Mouse (Mus musculus): ENCODE measurements at regions not wholly inside any gene's neighbourhood (a gene's known extent, or its start where the extent isn't known, plus 50 kb on each side); places are given as distances from the start of the nearest gene placed in this dataset.

DNA sequence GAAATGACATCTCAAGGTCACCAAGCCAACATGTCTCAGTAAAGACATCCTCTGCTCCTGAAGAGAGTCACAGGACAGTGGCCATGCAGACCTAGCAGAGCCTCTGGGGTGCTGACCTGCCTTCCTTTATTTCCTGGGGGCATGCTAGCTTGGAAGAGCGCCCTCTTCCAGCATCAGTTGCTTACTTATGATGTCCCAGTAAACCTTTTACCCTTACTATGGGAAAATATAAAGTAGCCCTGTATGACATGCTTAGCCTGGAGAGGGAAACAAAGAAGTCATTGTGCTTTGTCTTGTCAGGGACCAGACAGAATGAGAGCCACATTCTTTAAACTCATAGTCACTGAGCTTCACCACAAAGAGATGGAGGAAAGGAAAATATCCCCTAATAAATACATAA, 82.9 kb downstream of the Postn start:
- no peaks in the 10 kb centered on the region for H3K27me3 ChIP-seq (ENCODE audit: control insufficient read depth, insufficient read depth, low read length)
- ATAC-seq (replicated peaks; ENCODE audit: insufficient number of reproducible peaks, low FRiP score, low TSS enrichment, low read depth) (no peak), DNase-seq (ENCODE audit: low spot score) (no peak)
- H3K4me2 ChIP-seq (ENCODE audit: low read depth, low read length) = no peak overlapping the region
- WGBS = 37% methylated on average over 1 of the region's 1 CpGs
- H3K27ac ChIP-seq (replicated peaks; ENCODE audit: low read depth, low read length) = no peak overlapping the region
- no peaks in the 10 kb centered on the region for H3K4me1 ChIP-seq (ENCODE audit: control insufficient read depth, insufficient read depth, low read length)
- no peaks in the 10 kb centered on the region for H3K9me3 ChIP-seq (replicated peaks; ENCODE audit: control insufficient read depth, low read length)
- H3K9ac ChIP-seq (replicated peaks; ENCODE audit: low read length) = no peak overlapping the region
- no peak overlapping the region for H3K4me3 ChIP-seq (ENCODE audit: low read depth, low read length)
- H3K36me3 ChIP-seq (replicated peaks; ENCODE audit: control insufficient read depth, insufficient read depth, low read depth, low read length) = no peaks in the 10 kb centered on the region

DNA sequence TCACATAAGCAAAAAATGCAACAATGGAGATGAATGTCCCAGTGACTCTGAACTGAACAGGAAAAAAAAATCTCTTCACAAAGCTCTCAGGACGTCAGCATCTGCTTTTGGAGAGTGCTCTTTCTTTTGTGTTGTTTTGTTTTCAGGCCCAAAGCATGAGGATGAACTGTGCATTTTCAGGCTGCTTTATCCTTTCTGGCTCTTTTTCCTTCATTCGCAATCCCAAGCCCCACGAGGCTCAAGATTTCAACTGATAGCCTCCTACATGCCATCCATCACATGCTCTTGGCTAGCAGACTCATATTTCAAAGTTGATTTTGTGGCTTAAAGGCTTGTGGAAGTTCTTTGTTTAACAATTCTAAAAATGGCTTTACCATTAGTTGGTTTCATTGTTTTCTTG, 86.0 kb downstream of the Postn start:
- WGBS = 47% methylated on average over 3 of the region's 3 CpGs
- no peak overlapping the region for H3K4me3 ChIP-seq (ENCODE audit: low read depth, low read length)
- no peak for DNase-seq (ENCODE audit: low spot score)
- H3K27ac ChIP-seq (replicated peaks; ENCODE audit: low read depth, low read length) = no peak overlapping the region
- H3K9ac ChIP-seq (replicated peaks; ENCODE audit: low read length) = no peak overlapping the region
- no peak overlapping the region for H3K4me2 ChIP-seq (ENCODE audit: low read depth, low read length)
- no peak for ATAC-seq (replicated peaks; ENCODE audit: insufficient number of reproducible peaks, low FRiP score, low TSS enrichment, low read depth)
- no peaks in the 10 kb centered on the region for H3K27me3 ChIP-seq (ENCODE audit: control insufficient read depth, insufficient read depth, low read length)
- no peaks in the 10 kb centered on the region for H3K9me3 ChIP-seq (replicated peaks; ENCODE audit: control insufficient read depth, low read length)
- no peaks in the 10 kb centered on the region for H3K4me1 ChIP-seq (ENCODE audit: control insufficient read depth, insufficient read depth, low read length)
- H3K36me3 ChIP-seq (replicated peaks; ENCODE audit: control insufficient read depth, insufficient read depth, low read depth, low read length) = no peaks in the 10 kb centered on the region

DNA sequence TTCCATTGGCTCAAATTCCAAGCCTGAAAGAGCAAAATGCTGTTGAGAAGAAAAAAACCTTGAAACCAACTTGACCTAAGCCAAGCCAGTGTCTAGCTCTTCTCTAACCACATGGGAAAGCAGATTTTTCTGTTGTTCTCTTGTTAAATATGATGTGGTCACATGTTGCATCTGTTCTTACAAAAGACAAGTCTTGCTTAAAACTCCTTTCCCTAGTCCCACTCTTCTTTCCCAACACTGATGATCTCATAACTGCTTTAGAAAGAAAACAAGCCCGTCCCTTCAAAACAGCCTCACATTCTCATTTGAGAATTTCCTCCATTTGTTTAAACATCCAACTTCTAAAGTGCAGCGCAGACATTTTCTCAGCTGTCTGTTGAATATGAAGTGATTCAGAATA, 96.5 kb downstream of the Postn start:
- H3K27ac ChIP-seq (replicated peaks; ENCODE audit: low read depth, low read length) = no peak overlapping the region
- WGBS = 85% methylated on average over 2 of the region's 2 CpGs
- no peaks in the 10 kb centered on the region for H3K27me3 ChIP-seq (ENCODE audit: control insufficient read depth, insufficient read depth, low read length)
- no peaks in the 10 kb centered on the region for H3K36me3 ChIP-seq (replicated peaks; ENCODE audit: control insufficient read depth, insufficient read depth, low read depth, low read length)
- DNase-seq (ENCODE audit: low spot score) (no peak), ATAC-seq (replicated peaks; ENCODE audit: insufficient number of reproducible peaks, low FRiP score, low TSS enrichment, low read depth) (no peak)
- no peak overlapping the region for H3K9ac ChIP-seq (replicated peaks; ENCODE audit: low read length)
- H3K9me3 ChIP-seq (replicated peaks; ENCODE audit: control insufficient read depth, low read length) = no peaks in the 10 kb centered on the region
- no peak overlapping the region for H3K4me2 ChIP-seq (ENCODE audit: low read depth, low read length)
- no peaks in the 10 kb centered on the region for H3K4me1 ChIP-seq (ENCODE audit: control insufficient read depth, insufficient read depth, low read length)
- H3K4me3 ChIP-seq (ENCODE audit: low read depth, low read length) = no peak overlapping the region

DNA sequence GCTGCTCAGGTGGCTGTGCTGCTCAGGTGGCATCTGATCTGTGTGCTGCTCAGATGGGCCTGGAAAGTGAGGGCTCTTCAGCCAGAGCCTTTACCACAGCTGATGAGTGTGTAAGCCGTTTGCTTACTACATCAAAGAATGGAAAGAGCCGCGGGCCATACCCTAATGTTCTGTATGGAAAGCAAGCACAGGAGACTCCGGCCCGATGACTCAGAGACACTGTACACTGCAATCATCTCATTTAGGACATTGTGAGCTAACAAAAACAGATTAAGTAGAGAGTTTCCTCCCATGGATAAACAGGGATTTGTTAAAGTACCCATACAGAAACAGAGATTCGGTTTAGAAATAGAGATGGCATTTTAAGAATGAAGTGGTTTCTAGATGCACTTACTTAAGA, 100.5 kb downstream of the Postn start:
- Histone ChIP-seq H3K4me3 (ENCODE audit: low read depth, low read length) (no peak overlapping the region), H3K4me1 (ENCODE audit: control insufficient read depth, insufficient read depth, low read length) (no peaks in the 10 kb centered on the region), H3K9ac (replicated peaks; ENCODE audit: low read length) (no peak overlapping the region), H3K4me2 (ENCODE audit: low read depth, low read length) (no peak overlapping the region), H3K36me3 (replicated peaks; ENCODE audit: control insufficient read depth, insufficient read depth, low read depth, low read length) (no peaks in the 10 kb centered on the region), H3K27ac (replicated peaks; ENCODE audit: low read depth, low read length) (no peak overlapping the region), H3K9me3 (replicated peaks; ENCODE audit: control insufficient read depth, low read length) (no peaks in the 10 kb centered on the region), H3K27me3 (ENCODE audit: control insufficient read depth, insufficient read depth, low read length) (no peaks in the 10 kb centered on the region)
- ATAC-seq (replicated peaks; ENCODE audit: insufficient number of reproducible peaks, low FRiP score, low TSS enrichment, low read depth) = no peak
- 90% methylated on average over 6 of the region's 6 CpGs for WGBS
- DNase-seq (ENCODE audit: low spot score) = no peak

DNA sequence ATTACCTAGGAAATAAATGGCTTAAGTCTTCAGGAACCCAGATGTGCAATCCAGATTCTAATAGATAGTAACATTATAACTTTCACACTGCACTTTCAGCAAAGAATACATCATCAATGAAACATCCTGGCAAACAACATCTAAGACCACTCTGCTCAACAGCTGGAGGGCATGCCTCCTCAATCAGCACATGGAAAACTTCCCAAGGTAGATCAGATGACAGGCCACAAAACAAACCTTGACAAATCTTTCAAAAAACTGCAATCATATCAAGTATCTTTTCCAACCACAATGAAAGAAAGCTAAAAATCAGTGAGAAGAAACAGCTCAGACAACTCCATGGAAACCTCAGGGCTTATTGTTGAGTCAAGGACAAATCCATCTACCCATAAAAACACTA, 105.2 kb downstream of the Postn start:
- Histone ChIP-seq H3K4me1 (ENCODE audit: control insufficient read depth, insufficient read depth, low read length) (no peaks in the 10 kb centered on the region), H3K36me3 (replicated peaks; ENCODE audit: control insufficient read depth, insufficient read depth, low read depth, low read length) (no peaks in the 10 kb centered on the region), H3K9me3 (replicated peaks; ENCODE audit: control insufficient read depth, low read length) (no peaks in the 10 kb centered on the region), H3K4me2 (ENCODE audit: low read depth, low read length) (no peak overlapping the region), H3K27ac (replicated peaks; ENCODE audit: low read depth, low read length) (no peak overlapping the region), H3K27me3 (ENCODE audit: control insufficient read depth, insufficient read depth, low read length) (no peaks in the 10 kb centered on the region), H3K9ac (replicated peaks; ENCODE audit: low read length) (no peak overlapping the region), H3K4me3 (ENCODE audit: low read depth, low read length) (no peak overlapping the region)
- DNase-seq (ENCODE audit: low spot score) (no peak), ATAC-seq (replicated peaks; ENCODE audit: insufficient number of reproducible peaks, low FRiP score, low TSS enrichment, low read depth) (no peak)

DNA sequence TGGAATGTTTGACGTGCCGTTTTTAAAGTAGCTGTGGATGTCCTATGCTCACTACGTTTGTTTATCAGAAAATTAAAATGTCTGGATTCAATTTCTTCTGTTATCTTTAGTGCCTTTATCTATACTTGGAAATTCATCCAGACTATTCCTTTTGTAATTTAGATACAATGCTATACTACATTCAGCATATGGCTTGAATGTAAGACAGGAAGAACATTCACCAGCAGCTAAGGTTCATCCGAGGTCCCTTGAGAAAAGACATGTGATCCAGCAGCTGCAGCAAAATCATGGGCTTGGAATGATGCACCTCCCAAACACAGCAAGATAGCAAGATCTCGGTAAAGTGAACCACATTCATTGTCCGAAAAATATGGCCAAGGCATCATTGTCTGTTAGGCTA, 113.3 kb downstream of the Postn start:
- Histone ChIP-seq H3K27ac (replicated peaks; ENCODE audit: low read depth, low read length) (no peak overlapping the region), H3K27me3 (ENCODE audit: control insufficient read depth, insufficient read depth, low read length) (no peaks in the 10 kb centered on the region), H3K9ac (replicated peaks; ENCODE audit: low read length) (no peak overlapping the region), H3K4me1 (ENCODE audit: control insufficient read depth, insufficient read depth, low read length) (no peaks in the 10 kb centered on the region), H3K9me3 (replicated peaks; ENCODE audit: control insufficient read depth, low read length) (no peaks in the 10 kb centered on the region), H3K36me3 (replicated peaks; ENCODE audit: control insufficient read depth, insufficient read depth, low read depth, low read length) (no peaks in the 10 kb centered on the region), H3K4me2 (ENCODE audit: low read depth, low read length) (no peak overlapping the region), H3K4me3 (ENCODE audit: low read depth, low read length) (no peak overlapping the region)
- WGBS = 84% methylated on average over 6 of the region's 6 CpGs
- no peak for DNase-seq (ENCODE audit: low spot score)
- no peak for ATAC-seq (replicated peaks; ENCODE audit: insufficient number of reproducible peaks, low FRiP score, low TSS enrichment, low read depth)

DNA sequence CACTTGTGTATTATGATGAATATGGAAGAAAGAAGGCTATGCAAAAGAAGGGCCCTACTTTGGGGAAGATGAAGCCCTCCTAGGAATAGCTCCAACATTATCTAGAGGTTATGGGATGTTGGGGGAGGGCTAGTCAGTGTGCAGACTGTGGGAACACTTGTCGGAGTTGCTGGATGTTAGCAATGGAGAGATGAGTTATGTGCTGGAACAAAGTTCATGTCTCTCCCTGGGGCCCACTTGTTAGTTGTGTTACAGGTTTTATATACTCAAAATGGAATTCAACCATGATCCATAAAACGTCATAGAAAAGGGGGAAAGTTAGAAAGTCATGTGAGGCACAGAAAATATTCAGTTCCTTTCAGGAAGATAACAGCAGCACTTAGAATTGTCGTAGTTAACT, 115.0 kb downstream of the Postn start:
- ATAC-seq (replicated peaks; ENCODE audit: insufficient number of reproducible peaks, low FRiP score, low TSS enrichment, low read depth) = no peak
- WGBS = 74% methylated on average over 3 of the region's 3 CpGs
- H3K27ac ChIP-seq (replicated peaks; ENCODE audit: low read depth, low read length) = no peak overlapping the region

DNA sequence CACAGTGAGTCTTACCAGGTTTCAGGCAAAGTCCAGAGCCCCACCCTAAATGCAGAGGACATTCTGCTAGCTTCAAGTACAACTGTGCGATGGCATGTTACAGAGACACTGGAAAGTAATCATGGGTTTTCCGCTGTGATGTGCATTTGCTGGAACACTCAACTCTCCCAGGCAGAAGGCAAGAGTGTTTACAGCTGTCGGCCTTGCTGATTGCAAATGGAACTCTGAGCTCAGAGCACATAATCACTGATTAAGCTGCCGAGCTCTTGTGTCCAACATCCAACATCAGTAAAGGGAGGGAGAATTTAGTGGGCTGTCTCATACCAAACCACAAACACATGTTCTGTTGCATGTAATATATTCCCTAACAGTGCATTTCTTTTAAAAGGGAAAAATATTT, 117.1 kb downstream of the Postn start:
- H3K4me3 ChIP-seq (ENCODE audit: low read depth, low read length) = no peak overlapping the region
- no peak overlapping the region for H3K27ac ChIP-seq (replicated peaks; ENCODE audit: low read depth, low read length)
- H3K4me2 ChIP-seq (ENCODE audit: low read depth, low read length) = no peak overlapping the region
- WGBS = 58% methylated on average over 4 of the region's 4 CpGs
- ATAC-seq (replicated peaks; ENCODE audit: insufficient number of reproducible peaks, low FRiP score, low TSS enrichment, low read depth) (no peak), DNase-seq (ENCODE audit: low spot score) (peak; percentile 60)
- no peak overlapping the region for H3K9ac ChIP-seq (replicated peaks; ENCODE audit: low read length)
- no peaks in the 10 kb centered on the region for H3K9me3 ChIP-seq (replicated peaks; ENCODE audit: control insufficient read depth, low read length)
- H3K27me3 ChIP-seq (ENCODE audit: control insufficient read depth, insufficient read depth, low read length) = no peaks in the 10 kb centered on the region
- H3K4me1 ChIP-seq (ENCODE audit: control insufficient read depth, insufficient read depth, low read length) = no peaks in the 10 kb centered on the region
- no peaks in the 10 kb centered on the region for H3K36me3 ChIP-seq (replicated peaks; ENCODE audit: control insufficient read depth, insufficient read depth, low read depth, low read length)

More for the DNA sequence above, 115.0 kb downstream of the Postn start:
- H3K4me1 ChIP-seq (ENCODE audit: control insufficient read depth, insufficient read depth, low read length) = no peaks in the 10 kb centered on the region
- no peak overlapping the region for H3K9ac ChIP-seq (replicated peaks; ENCODE audit: low read length)
- H3K27me3 ChIP-seq (ENCODE audit: control insufficient read depth, insufficient read depth, low read length) = no peaks in the 10 kb centered on the region
- H3K4me2 ChIP-seq (ENCODE audit: low read depth, low read length) = no peak overlapping the region
- no peaks in the 10 kb centered on the region for H3K9me3 ChIP-seq (replicated peaks; ENCODE audit: control insufficient read depth, low read length)
- DNase-seq (ENCODE audit: low spot score) = no peak
- H3K36me3 ChIP-seq (replicated peaks; ENCODE audit: control insufficient read depth, insufficient read depth, low read depth, low read length) = no peaks in the 10 kb centered on the region
- no peak overlapping the region for H3K4me3 ChIP-seq (ENCODE audit: low read depth, low read length)

DNA sequence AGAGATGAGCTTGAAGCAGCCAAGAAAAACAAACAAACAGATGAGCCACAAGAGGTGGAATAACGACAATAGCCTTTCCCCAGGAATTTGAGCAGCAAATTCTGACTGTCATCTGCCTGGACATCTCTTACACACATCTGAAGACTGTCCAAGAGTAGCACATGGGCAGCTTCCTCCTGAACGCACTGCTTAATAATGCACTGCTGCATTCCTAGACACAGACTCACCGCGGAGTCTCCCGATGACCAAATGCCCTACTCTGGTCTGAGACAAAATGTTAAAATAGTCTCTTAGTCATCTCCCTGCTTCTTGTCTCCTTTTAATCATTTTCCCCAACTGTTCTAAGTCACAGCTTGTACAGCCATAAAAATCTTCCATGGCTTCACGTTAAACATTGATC, 119.3 kb downstream of the Postn start:
- no peaks in the 10 kb centered on the region for H3K36me3 ChIP-seq (replicated peaks; ENCODE audit: control insufficient read depth, insufficient read depth, low read depth, low read length)
- H3K4me3 ChIP-seq (ENCODE audit: low read depth, low read length) = no peak overlapping the region
- H3K9ac ChIP-seq (replicated peaks; ENCODE audit: low read length) = no peak overlapping the region
- H3K4me1 ChIP-seq (ENCODE audit: control insufficient read depth, insufficient read depth, low read length) = no peaks in the 10 kb centered on the region
- H3K27ac ChIP-seq (replicated peaks; ENCODE audit: low read depth, low read length) = no peak overlapping the region
- H3K4me2 ChIP-seq (ENCODE audit: low read depth, low read length) = no peak overlapping the region
- H3K9me3 ChIP-seq (replicated peaks; ENCODE audit: control insufficient read depth, low read length) = no peaks in the 10 kb centered on the region
- DNase-seq (ENCODE audit: low spot score) = no peak
- no peak for ATAC-seq (replicated peaks; ENCODE audit: insufficient number of reproducible peaks, low FRiP score, low TSS enrichment, low read depth)
- H3K27me3 ChIP-seq (ENCODE audit: control insufficient read depth, insufficient read depth, low read length) = no peaks in the 10 kb centered on the region
- 80% methylated on average over 6 of the region's 6 CpGs for WGBS

Data from embryonic facial prominence, embryonic 11.5 days (tissue).